Mouse (Mus musculus) forebrain, postnatal 0 days (tissue): ENCODE data around the gene Sidt1. TPM values are rescaled to one million over a fixed set of nuclear protein-coding genes. Genes with fewer than 3 reads are reported as not detected.

Experiments
- ATAC-seq: fragments of 200-750 bp; cut with Nextera tagmentation; 2 replicates; pipeline ENCODE4 v1.8.0; 2017; ENCODE audit warnings: mild to moderate bottlenecking, moderate library complexity
- DNase-seq: peaks from one replicate; pipeline ENCODE4 v3.0.0-alpha.2; 2015
- H3K27ac ChIP-seq: fragments of 300-500 bp; sonication (generic); 2 replicates; pipeline ENCODE4 v1.5.1; 2014; ENCODE audit warnings: low read depth, mild to moderate bottlenecking, antibody characterized with exemption, low read length, moderate library complexity, mixed read lengths
- H3K27me3 ChIP-seq: fragments of 300-500 bp; sonication (generic); 2 replicates; pipeline ENCODE4 v1.6.1; 2014; ENCODE audit warnings: mild to moderate bottlenecking, low read length, mixed read lengths; ENCODE audit not compliant: insufficient read depth
- H3K36me3 ChIP-seq: fragments of 300-500 bp; sonication (generic); 2 replicates; pipeline ENCODE4 v1.6.1; 2014; ENCODE audit warnings: mild to moderate bottlenecking, moderate library complexity; ENCODE audit not compliant: insufficient read depth
- H3K4me1 ChIP-seq: fragments of 300-500 bp; sonication (generic); 2 replicates; pipeline ENCODE4 v1.6.1; 2014; ENCODE audit warnings: antibody characterized with exemption; ENCODE audit not compliant: insufficient read depth
- H3K4me2 ChIP-seq: fragments of 300-500 bp; sonication (generic); 2 replicates; pipeline ENCODE4 v1.6.1; 2014; ENCODE audit warnings: low read depth, mild to moderate bottlenecking, moderate library complexity
- H3K4me3 ChIP-seq: fragments of 300-500 bp; sonication (generic); 2 replicates; pipeline ENCODE4 v1.5.1; 2014; ENCODE audit warnings: low read depth, low read length, mixed read lengths
- H3K9ac ChIP-seq: fragments of 300-500 bp; sonication (generic); 2 replicates; pipeline ENCODE4 v1.6.1; 2014; ENCODE audit warnings: mild to moderate bottlenecking
- H3K9me3 ChIP-seq: fragments of 300-500 bp; sonication (generic); 2 replicates; pipeline ENCODE4 v1.6.1; 2016; ENCODE audit warnings: low read length
- CTCF ChIP-seq: sonication (generic); IDR thresholded peaks from 2 replicates; pipeline ENCODE4 v1.5.1; 2016; ENCODE audit warnings: antibody characterized with exemption, control low read depth, low read depth
- WGBS: fragments of 180-500 bp; shearing (Covaris S2); extraction: QIAGEN DNeasy Blood & Tissue Kit; methylation state at CpG from one replicate; pipeline ENCODE4 v1.1.7; 2014; 5-methylcytosine and 5-hydroxymethylcytosine counted together
- polyA plus RNA-seq: library from polyadenylated mRNA; unstranded; fragments of >200 nt; fragmentation: Nextera tagmentation; extraction: Ambion mirVana; gene quantifications from 2 replicates; pipeline ENCODE4 v1.2.1, GENCODE M21; 2015
- total RNA-seq: library from RNA; depleted of rRNA; stranded (reverse); fragments of >200 nt; gene quantifications from 2 replicates; pipeline ENCODE4 v1.2.3, GENCODE M21; 2014; rRNA removed

The Sidt1 gene
- total and polyA plus RNA-seq, 2 experiments from 2014 or later, result 12.7 to 22.0 TPM

DNA sequence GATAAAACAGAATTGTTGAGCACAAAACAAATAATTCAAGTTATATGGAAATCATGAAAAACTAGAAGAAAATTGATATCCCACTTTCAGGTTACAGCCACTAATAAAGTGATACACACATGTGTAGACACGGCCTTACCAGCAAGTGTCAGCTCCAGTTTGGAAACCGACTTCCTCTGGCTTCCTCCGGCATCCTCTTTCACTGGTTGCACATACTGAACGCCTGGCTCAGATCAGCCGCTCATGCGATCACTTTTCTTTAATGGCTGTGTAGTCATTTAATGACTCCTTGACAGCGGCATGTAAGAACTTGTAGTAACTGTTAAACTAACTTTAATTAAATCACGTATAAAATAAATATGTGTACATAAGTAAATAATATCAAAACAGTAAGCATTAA is 127.0 kb downstream of the Sidt1 start:
- 86% methylated on average over 8 of the region's 8 CpGs for WGBS
- Histone ChIP-seq H3K9me3 (no peaks in the 10 kb centered on the region), H3K4me1 (no peaks in the 10 kb centered on the region), H3K9ac (no peak overlapping the region), H3K27me3 (no peaks in the 10 kb centered on the region), H3K27ac (no peak overlapping the region), H3K4me2 (no peak overlapping the region), H3K4me3 (no peak overlapping the region), H3K36me3 (peaks cover 44% of the 10 kb centered on the region)
- no peak for TF ChIP-seq CTCF
- ATAC-seq (no peak), DNase-seq (no peak)

DNA sequence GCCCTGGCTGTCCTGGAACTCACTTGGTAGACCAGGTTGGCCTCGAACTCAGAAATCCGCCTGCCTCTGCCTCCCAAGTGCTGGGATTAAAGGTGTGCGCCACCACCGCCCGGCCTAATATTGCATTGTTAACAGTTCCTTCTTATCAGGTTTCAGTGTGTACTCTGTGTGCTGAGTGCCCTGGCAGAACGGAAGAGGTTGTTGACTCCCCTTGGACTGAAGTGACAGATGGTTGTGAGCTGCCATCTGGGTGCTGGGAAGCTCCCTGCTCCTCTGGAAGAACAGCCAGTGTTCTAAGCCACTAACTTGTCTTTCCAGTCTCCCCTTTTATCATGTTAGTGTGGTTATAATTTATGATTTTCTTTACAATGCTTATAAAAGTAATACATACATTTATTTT is 128.7 kb downstream of the Sidt1 start:
- no peak for TF ChIP-seq CTCF
- Histone ChIP-seq H3K36me3 (peaks cover 51% of the 10 kb centered on the region), H3K4me3 (no peak overlapping the region), H3K27ac (no peak overlapping the region), H3K4me1 (no peaks in the 10 kb centered on the region), H3K9me3 (no peaks in the 10 kb centered on the region), H3K27me3 (no peaks in the 10 kb centered on the region), H3K4me2 (no peak overlapping the region), H3K9ac (no peak overlapping the region)
- DNase-seq (no peak), ATAC-seq (no peak)
- WGBS, result 89% methylated on average over 6 of the region's 6 CpGs

DNA sequence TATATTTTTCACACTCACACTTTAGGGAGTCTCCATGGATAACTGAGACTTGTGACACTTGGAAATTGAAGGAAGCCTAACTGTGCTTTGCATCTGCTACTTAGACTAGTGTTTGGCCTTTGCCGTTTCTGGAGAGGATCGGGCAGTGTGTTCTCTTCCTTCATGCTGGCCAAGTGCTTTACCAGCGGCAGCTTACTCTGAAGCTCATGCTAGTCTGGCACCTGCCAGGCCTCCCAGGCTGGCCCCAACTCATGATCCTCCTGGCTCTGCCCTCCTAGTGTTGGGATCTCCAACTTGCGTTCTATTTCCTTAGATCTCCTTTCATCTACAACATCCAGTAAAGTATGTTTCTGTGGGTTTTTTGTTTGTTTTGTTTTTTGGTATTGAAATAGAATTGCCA is 132.8 kb downstream of the Sidt1 start:
- no peak overlapping the region for H3K4me2 ChIP-seq
- peaks cover 24% of the 10 kb centered on the region for H3K36me3 ChIP-seq
- H3K9me3 ChIP-seq, result no peaks in the 10 kb centered on the region
- no peak for DNase-seq
- TF ChIP-seq CTCF, result no peak
- H3K27ac ChIP-seq, result no peak overlapping the region
- ATAC-seq, result no peak
- no peak overlapping the region for H3K4me3 ChIP-seq
- H3K9ac ChIP-seq, result no peak overlapping the region
- WGBS, result 88% methylated on average over 4 of the region's 4 CpGs
- H3K4me1 ChIP-seq, result no peaks in the 10 kb centered on the region
- H3K27me3 ChIP-seq, result no peaks in the 10 kb centered on the region

DNA sequence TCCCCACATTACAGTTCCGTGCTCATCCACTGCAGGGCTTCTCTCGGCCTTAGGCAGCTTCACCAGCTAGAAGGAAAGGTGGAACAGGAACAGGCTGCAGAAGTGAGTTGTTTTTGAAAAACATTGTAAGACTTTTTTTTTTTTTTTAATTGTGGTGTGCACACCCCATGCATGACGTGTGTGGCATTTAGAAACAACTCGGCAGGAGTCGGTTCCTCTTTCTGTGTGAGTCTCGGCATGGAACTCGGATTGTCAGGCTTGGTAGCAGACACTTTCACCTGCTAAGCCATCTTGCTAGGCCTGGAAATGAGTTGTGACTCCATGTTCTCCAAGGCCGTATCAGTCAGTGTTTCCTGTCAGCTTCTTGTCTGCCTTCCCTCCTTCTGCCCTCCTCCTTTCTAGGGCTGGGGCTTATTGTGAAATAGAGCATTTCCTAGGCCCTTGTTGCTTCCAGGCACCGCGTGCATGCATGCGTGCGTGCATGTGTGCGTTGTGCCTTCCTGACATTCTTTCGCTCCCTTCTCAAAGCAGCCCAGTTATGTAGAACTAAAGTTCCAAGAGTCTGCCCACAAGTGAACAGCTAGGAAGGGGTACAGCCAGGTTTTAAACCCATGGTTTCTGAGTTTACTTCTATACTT is 133.8 kb downstream of the Sidt1 start:
- Histone ChIP-seq H3K27me3 (no peaks in the 10 kb centered on the region), H3K4me3 (no peak overlapping the region), H3K4me2 (no peak overlapping the region), H3K4me1 (no peaks in the 10 kb centered on the region), H3K9me3 (no peaks in the 10 kb centered on the region), H3K9ac (no peak overlapping the region), H3K36me3 (peaks cover 24% of the 10 kb centered on the region), H3K27ac (no peak overlapping the region)
- TF ChIP-seq CTCF, result no peak
- ATAC-seq (no peak), DNase-seq (no peak)
- WGBS, result 91% methylated on average over 14 of the region's 14 CpGs

DNA sequence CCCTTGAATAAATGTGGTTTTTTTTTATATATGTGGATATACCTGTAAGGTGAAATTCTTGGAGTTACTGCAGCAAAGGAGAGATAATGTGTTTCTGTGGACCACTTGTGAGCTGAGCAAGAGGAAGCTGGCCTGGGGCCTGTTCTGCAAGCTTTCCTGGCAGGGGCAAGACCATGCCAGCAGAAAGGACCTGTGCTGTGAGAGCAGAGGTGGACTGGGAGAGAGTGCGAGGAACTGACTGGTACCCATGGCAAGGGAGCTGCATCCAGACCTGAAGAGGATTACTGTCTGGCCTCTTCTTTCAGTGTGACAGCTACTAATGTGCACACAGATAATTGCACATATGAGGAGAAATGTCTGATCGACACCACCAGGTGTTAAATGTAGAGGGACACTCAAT is 142.0 kb downstream of the Sidt1 start:
- WGBS, result 96% methylated on average over 2 of the region's 2 CpGs
- no peak for TF ChIP-seq CTCF
- ATAC-seq, result no peak

More for the DNA sequence above, 142.0 kb downstream of the Sidt1 start:
- Histone ChIP-seq H3K4me2 (no peak overlapping the region), H3K36me3 (no peaks in the 10 kb centered on the region), H3K9me3 (no peaks in the 10 kb centered on the region), H3K4me3 (no peak overlapping the region), H3K27ac (no peak overlapping the region), H3K4me1 (no peaks in the 10 kb centered on the region), H3K27me3 (no peaks in the 10 kb centered on the region), H3K9ac (no peak overlapping the region)
- DNase-seq, result no peak

Other genes with a start within 250 kb of the Sidt1 start
- 192 TPM in 2 replicates for gene Atp6v1a, start 193.5 kb downstream of the Sidt1 start, total RNA-seq
- gene Atp6v1a, start 193.5 kb downstream of the Sidt1 start, polyA plus RNA-seq, result 132 and 149 TPM in 2 replicates
- 16.2 and 19.8 TPM in 2 replicates for gene Naa50, start 193.4 kb downstream of the Sidt1 start, total RNA-seq
- 43.4 and 51.6 TPM in 2 replicates for gene Naa50, start 193.4 kb downstream of the Sidt1 start, polyA plus RNA-seq
- 12.2 and 14.5 TPM in 2 replicates for gene Usf3, start 159.9 kb downstream of the Sidt1 start, total RNA-seq
- 0.94 and 2.3 TPM in 2 replicates for gene Usf3, start 159.9 kb downstream of the Sidt1 start, polyA plus RNA-seq
- gene Spice1, start 13.9 kb upstream of the Sidt1 start, total RNA-seq, result 13.2 and 14.5 TPM in 2 replicates
- 7.1 and 12.0 TPM in 2 replicates for gene Spice1, start 13.9 kb upstream of the Sidt1 start, polyA plus RNA-seq
- 5.6 and 9.6 TPM in 2 replicates for gene Cfap44, start 61.6 kb upstream of the Sidt1 start, total RNA-seq
- gene Cfap44, start 61.6 kb upstream of the Sidt1 start, polyA plus RNA-seq, result 1.2 and 2.5 TPM in 2 replicates
- 12.3 TPM in 2 replicates for gene Boc, start 225.7 kb upstream of the Sidt1 start, total RNA-seq
- 2.8 and 3.5 TPM in 2 replicates for gene Boc, start 225.7 kb upstream of the Sidt1 start, polyA plus RNA-seq